Mouse (Mus musculus): ENCODE data around the gene Cdc42.

DNA sequence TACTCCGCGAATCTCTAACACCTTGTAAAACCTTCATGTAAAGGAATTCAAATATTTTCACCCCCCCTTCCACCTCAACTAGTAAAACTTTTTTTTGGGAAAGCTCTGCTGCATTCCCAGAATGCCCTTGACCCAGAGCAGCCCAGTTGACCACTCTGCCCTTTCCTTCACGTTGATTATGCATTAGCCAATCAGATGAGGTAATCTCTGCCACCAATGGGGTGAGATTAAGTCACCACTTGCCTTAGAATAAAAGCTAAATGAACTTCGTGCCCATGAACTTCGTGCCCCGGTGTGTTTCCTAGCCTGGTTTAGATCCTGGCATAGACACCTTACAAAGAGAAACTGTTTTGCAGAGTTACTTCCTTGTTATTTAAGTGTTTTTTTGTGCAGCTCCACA, 31.5 kb upstream of the Cdc42 start:
- TF ChIP-seq CTCF (IDR thresholded peaks at IDR 0.05; ENCODE audit: control insufficient read depth, insufficient read depth, insufficient read length): no peak
- no peak for TF ChIP-seq MYOG (IDR thresholded peaks at IDR 0.05; ENCODE audit: control insufficient read depth, extremely low read depth, insufficient read length)
- no peak for TF ChIP-seq CEBPB (IDR thresholded peaks at IDR 0.05; ENCODE audit: low read depth)
- no peak for TF ChIP-seq MAX (IDR thresholded peaks at IDR 0.05)
- no peak for TF ChIP-seq USF1 (IDR thresholded peaks at IDR 0.05; ENCODE audit: low read depth)
- TF ChIP-seq FOSL1 (IDR thresholded peaks at IDR 0.05; ENCODE audit: insufficient read depth, low read length, poor library complexity, severe bottlenecking): no peak

Data from C2C12 (cell line).